Comparison of ENCODE assay signal across 10 mouse cellular contexts in the genomic region with DNA sequence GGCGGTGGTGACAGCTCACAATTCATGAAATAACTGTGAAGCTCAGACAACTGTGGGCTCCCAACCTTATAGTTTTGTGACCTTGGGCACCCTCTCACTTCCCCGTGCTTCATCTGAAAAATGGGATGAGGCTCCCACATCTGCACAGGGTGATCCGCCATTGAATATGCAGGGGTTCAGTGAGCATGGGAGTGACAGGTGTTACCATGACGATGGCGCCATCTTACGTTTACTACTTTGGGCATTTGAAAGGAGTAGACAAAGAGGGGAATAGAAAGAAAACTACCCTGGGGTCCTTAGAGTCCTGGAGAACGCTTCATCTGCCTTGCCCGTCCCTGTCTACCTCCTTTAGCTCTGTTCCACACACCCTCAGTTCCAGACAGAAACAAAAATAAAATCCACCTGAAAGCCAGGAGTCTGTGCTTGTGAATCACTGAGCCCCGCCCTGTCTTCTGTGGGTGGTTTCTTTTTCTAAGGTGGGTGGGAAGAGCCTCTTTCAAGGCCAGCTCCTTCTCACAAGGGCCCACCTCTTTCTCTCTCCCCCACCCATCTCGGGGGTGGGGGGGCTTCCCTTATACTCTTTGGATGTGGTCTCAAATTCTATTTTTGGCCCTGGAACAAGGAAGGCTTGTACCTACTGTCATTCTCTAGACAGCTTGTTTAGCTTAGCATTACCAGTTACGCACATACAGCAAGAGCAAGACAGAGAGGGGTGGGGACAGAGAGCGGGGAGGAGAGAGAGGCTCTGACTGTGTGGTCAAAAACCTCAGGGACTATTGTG. TPM values are rescaled to one million over a fixed set of nuclear protein-coding genes. Genes with fewer than 3 reads are reported as not detected.
DNase-seq lines count a peak whose midpoint lies in the region; ATAC-seq and TF ChIP-seq lines count a peak whose summit lies in the region.
"Had no signal": no experiment of that assay in that cellular context is flagged by ENCODE, and none has a peak within 500 bp of the region (broad histone marks: within the 10 kb centered on the region; RNA-seq: fewer than 3 reads in every experiment).

No protein-coding gene starts in this region.

- intact Hi-C loops in left cerebral cortex, adult 2 months (cut with DNase I), result loop anchor here (2.0 kb wide), 1 partner anchor 59 kb away; no protein-coding TSS in a partner anchor

- H3K36me3 ChIP-seq in lung, embryonic 16.5 days (ENCODE audit: control insufficient read depth, insufficient read depth, low read length), result no peaks in the 10 kb centered on the region
- H3K36me3 ChIP-seq in stomach, embryonic 15.5 days, result no peaks in the 10 kb centered on the region
- H3K36me3 ChIP-seq: lung, embryonic 15.5 days had no signal

- WGBS in lung, embryonic 16.5 days, result 72% methylated on average over 12 of the region's 12 CpGs
- 58% methylated on average over 12 of the region's 12 CpGs for WGBS in stomach, embryonic 15.5 days

- no peak overlapping the region for H3K9ac ChIP-seq in lung, embryonic 16.5 days (ENCODE audit: low read length)
- no peak overlapping the region for H3K9ac ChIP-seq in stomach, embryonic 15.5 days
- H3K9ac ChIP-seq: lung, embryonic 15.5 days had no signal

- TF ChIP-seq CTCF in left cerebral cortex, adult 2 months (IDR thresholded peaks at IDR 0.05), result no peak

- no peak for DNase-seq in lung, postnatal 4 days
- peak; percentile 85 for DNase-seq in brain, adult 2 months (ENCODE audit: low read depth, low spot score)
- DNase-seq in left cerebral cortex, adult 2 months (ENCODE audit: extremely low spot score in 1 of 2, low spot score in 2 of 2), result peak; percentile 58 to 61
- DNase-seq in cerebellum, adult 11-12 months, result no peak
- no peak for DNase-seq in cerebellum, postnatal 14 days
- DNase-seq in layer of hippocampus, adult 18-20 months (ENCODE audit: low spot score in 2 of 2), result no peak
- DNase-seq: cerebellum, postnatal 25 days had no signal

- H3K9me3 ChIP-seq in lung, embryonic 16.5 days (ENCODE audit: control insufficient read depth, low read length), result no peaks in the 10 kb centered on the region
- no peaks in the 10 kb centered on the region for H3K9me3 ChIP-seq in stomach, embryonic 15.5 days
- H3K9me3 ChIP-seq: lung, embryonic 15.5 days had no signal

- no peak overlapping the region for H3K4me2 ChIP-seq in lung, embryonic 16.5 days (ENCODE audit: low read depth, low read length)
- no peak overlapping the region for H3K4me2 ChIP-seq in stomach, embryonic 15.5 days
- H3K4me2 ChIP-seq: lung, embryonic 15.5 days had no signal

- no peaks in the 10 kb centered on the region for H3K27me3 ChIP-seq in lung, embryonic 16.5 days (ENCODE audit: control insufficient read depth, insufficient read depth, low read depth, low read length)
- no peaks in the 10 kb centered on the region for H3K27me3 ChIP-seq in stomach, embryonic 15.5 days (replicated peaks)
- H3K27me3 ChIP-seq: lung, embryonic 15.5 days had no signal

- peak; percentile 22; the same call in 1 of the 2 replicates for ATAC-seq in lung, embryonic 16.5 days (ENCODE audit: low read depth)
- ATAC-seq in stomach, embryonic 15.5 days (ENCODE audit: insufficient read depth, low FRiP score, low read depth), result peak; percentile 42; the same call in 1 of the 2 replicates

- no peak overlapping the region for H3K4me3 ChIP-seq in lung, embryonic 16.5 days (ENCODE audit: low read length)
- H3K4me3 ChIP-seq in left cerebral cortex, adult 2 months, result no peak overlapping the region
- no peak overlapping the region for H3K4me3 ChIP-seq in stomach, embryonic 15.5 days (replicated peaks)
- H3K4me3 ChIP-seq: lung, embryonic 15.5 days had no signal

- H3K27ac ChIP-seq in lung, embryonic 16.5 days (ENCODE audit: low read length), result no peak overlapping the region
- H3K27ac ChIP-seq in left cerebral cortex, adult 2 months, result peak overlapping the region; percentile 69
- peak overlapping the region; percentile 71; the same call in 1 of the 2 replicates for H3K27ac ChIP-seq in stomach, embryonic 15.5 days
- H3K27ac ChIP-seq: lung, embryonic 15.5 days had no signal

- no peaks in the 10 kb centered on the region for H3K4me1 ChIP-seq in lung, embryonic 16.5 days (replicated peaks; ENCODE audit: control insufficient read depth, insufficient read depth, low read length)
- peaks cover 20% of the 10 kb centered on the region; the same call in 1 of the 2 replicates for H3K4me1 ChIP-seq in stomach, embryonic 15.5 days

RNA-seq across cellular contexts. Expression of gene Rab44, which starts 41.6 kb away (rescaled TPM):
- 1.1 TPM in 2 replicates for polyA plus RNA-seq in lung, embryonic 16.5 days (2015; fragmentation: Nextera tagmentation; extraction: Ambion mirVana)
- under 1 TPM in 1 of 2 experiments, not detected in 1; 0.32 TPM for total RNA-seq in left cerebral cortex, adult 2 months (2021)
- 1.5 and 2.3 TPM in 2 replicates for polyA plus RNA-seq in stomach, embryonic 15.5 days (2015; fragmentation: Nextera tagmentation; extraction: Ambion mirVana)
- total RNA-seq in layer of hippocampus, adult 18-20 months (2021), result not detected

Comparison
In these comparisons a context has a peak if more than half of its experiments do, and no peak if none do; other contexts are left out.
1. DNase-seq: peak in brain, adult 2 months (single experiment) and left cerebral cortex, adult 2 months (2 of 2); none in lung, postnatal 4 days (0 of 2), cerebellum, adult 11-12 months (single experiment), cerebellum, postnatal 14 days (0 of 2) and layer of hippocampus, adult 18-20 months (0 of 2).